Mouse (Mus musculus) embryonic facial prominence, embryonic 14.5 days (tissue): Measurements from ENCODE around the gene Olfr279. TPM values are rescaled to one million over a fixed set of nuclear protein-coding genes. Genes with fewer than 3 reads are reported as not detected.

ENCODE experiments used
- ATAC-seq: fragments of 200-750 bp; cut with Nextera tagmentation; 2 replicates; pipeline ENCODE4 v1.8.0; 2017; ENCODE audit warnings: low read depth, moderate number of reproducible peaks, moderate TSS enrichment
- DNase-seq: peaks from one replicate; pipeline ENCODE4 v3.0.0-alpha.2; 2015; ENCODE audit warnings: low spot score
- H3K27ac ChIP-seq: fragments of 300-500 bp; sonication (generic); replicated peaks from 2 replicates; pipeline ENCODE4 v1.5.1; 2014; ENCODE audit warnings: low read depth, mild to moderate bottlenecking, low read length, moderate library complexity
- H3K27me3 ChIP-seq: fragments of 300-500 bp; sonication (generic); replicated peaks from 2 replicates; pipeline ENCODE4 v1.6.1; 2014; ENCODE audit warnings: low read length; ENCODE audit not compliant: control insufficient read depth, insufficient read depth
- H3K36me3 ChIP-seq: fragments of 300-500 bp; sonication (generic); 2 replicates; pipeline ENCODE4 v1.6.1; 2014; ENCODE audit warnings: low read length, mixed read lengths; ENCODE audit not compliant: control insufficient read depth, insufficient read depth
- H3K4me1 ChIP-seq: fragments of 300-500 bp; sonication (generic); 2 replicates; pipeline ENCODE4 v1.6.1; 2014; ENCODE audit warnings: antibody characterized with exemption, low read length; ENCODE audit not compliant: control insufficient read depth, insufficient read depth
- H3K4me2 ChIP-seq: fragments of 300-500 bp; sonication (generic); 2 replicates; pipeline ENCODE4 v1.6.1; 2014; ENCODE audit warnings: low read depth, mild to moderate bottlenecking, low read length, moderate library complexity, mixed read lengths
- H3K4me3 ChIP-seq: fragments of 300-500 bp; sonication (generic); 2 replicates; pipeline ENCODE4 v1.5.1; 2014; ENCODE audit warnings: low read depth, mild to moderate bottlenecking, low read length
- H3K9ac ChIP-seq: fragments of 300-500 bp; sonication (generic); 2 replicates; pipeline ENCODE4 v1.6.1; 2014; ENCODE audit warnings: low read depth, mild to moderate bottlenecking, low read length, moderate library complexity, mixed read lengths
- H3K9me3 ChIP-seq: fragments of 300-500 bp; sonication (generic); 2 replicates; pipeline ENCODE4 v1.6.1; 2016; ENCODE audit warnings: low read length; ENCODE audit not compliant: control insufficient read depth
- WGBS: fragments of 180-500 bp; shearing (Covaris S2); extraction: QIAGEN DNeasy Blood & Tissue Kit; methylation state at CpG from one replicate; pipeline ENCODE4 v1.1.7; 2014; 5-methylcytosine and 5-hydroxymethylcytosine counted together
- polyA plus RNA-seq: library from polyadenylated mRNA; unstranded; fragments of >200 nt; fragmentation: Nextera tagmentation; extraction: Ambion mirVana; gene quantifications from 2 replicates; pipeline ENCODE4 v1.2.1, GENCODE M21; 2014

The Olfr279 gene
- not detected in 2 replicates for polyA plus RNA-seq

GRCm38 (mm10) chr15:98492102-98492501 lies at the start of gene Olfr279:
Gene Olfr279, plus strand, starts transcription at chr15:98492402.
- WGBS, result 31% methylated on average over 4 of the region's 4 CpGs
- no peak within 1 kb of the TSS for H3K4me3 ChIP-seq
- H3K9ac ChIP-seq, result no peak within 1 kb of the TSS
- no peaks in the 10 kb centered on the region for H3K4me1 ChIP-seq
- no peaks in the 10 kb centered on the region for H3K27me3 ChIP-seq
- H3K36me3 ChIP-seq, result no peaks in the 10 kb centered on the region
- no peak for ATAC-seq
- no peaks in the 10 kb centered on the region for H3K9me3 ChIP-seq
- DNase-seq, result no peak
- H3K4me2 ChIP-seq, result no peak within 1 kb of the TSS
- no peak within 1 kb of the TSS for H3K27ac ChIP-seq

- Histone ChIP-seq H3K36me3 (no peaks in the 10 kb centered on the region), H3K9ac (no peak overlapping the region), H3K4me3 (no peak overlapping the region), H3K27ac (no peak overlapping the region), H3K9me3 (no peaks in the 10 kb centered on the region), H3K27me3 (no peaks in the 10 kb centered on the region), H3K4me1 (no peaks in the 10 kb centered on the region), H3K4me2 (no peak overlapping the region)
- ATAC-seq (no peak), DNase-seq (no peak)
- WGBS, result 81% methylated on average over 3 of the region's 3 CpGs
Measured at GRCm38 (mm10) chr15:98444561-98444960, 47.6 kb upstream of the Olfr279 start.

GRCm38 (mm10) chr15:98448521-98448920 lies 43.7 kb upstream of the Olfr279 start:
- H3K27me3 ChIP-seq, result no peaks in the 10 kb centered on the region
- no peaks in the 10 kb centered on the region for H3K4me1 ChIP-seq
- WGBS, result 57% methylated on average over 4 of the region's 4 CpGs
- H3K9ac ChIP-seq, result no peak overlapping the region
- no peak overlapping the region for H3K4me2 ChIP-seq
- DNase-seq (peak; percentile 3), ATAC-seq (no peak)
- no peaks in the 10 kb centered on the region for H3K36me3 ChIP-seq
- H3K9me3 ChIP-seq, result no peaks in the 10 kb centered on the region
- H3K4me3 ChIP-seq, result no peak overlapping the region
- no peak overlapping the region for H3K27ac ChIP-seq

- Histone ChIP-seq H3K4me1 (no peaks in the 10 kb centered on the region), H3K4me2 (no peak within 1 kb of the TSS), H3K4me3 (no peak within 1 kb of the TSS), H3K9ac (no peak within 1 kb of the TSS), H3K9me3 (no peaks in the 10 kb centered on the region), H3K36me3 (no peaks in the 10 kb centered on the region), H3K27ac (no peak within 1 kb of the TSS), H3K27me3 (no peaks in the 10 kb centered on the region)
- no peak for DNase-seq
- no peak for ATAC-seq
- WGBS, result 88% methylated on average over 7 of the region's 7 CpGs
Measured at GRCm38 (mm10) chr15:98452288-98452687, 39.9 kb upstream of the Olfr279 start, which contains the start of gene Olfr281. Gene Olfr281, plus strand, starts transcription at chr15:98452588.

- Histone ChIP-seq H3K4me2 (no peak within 1 kb of the TSS), H3K27me3 (no peaks in the 10 kb centered on the region), H3K36me3 (no peaks in the 10 kb centered on the region), H3K4me3 (no peak within 1 kb of the TSS), H3K9ac (no peak within 1 kb of the TSS), H3K27ac (no peak within 1 kb of the TSS), H3K9me3 (0 out of 2 replicates have a peak, but pooled peaks cover 3% of the 10 kb centered on the region), H3K4me1 (no peaks in the 10 kb centered on the region)
- ATAC-seq, result no peak
- no peak for DNase-seq
- WGBS, result 87% methylated on average over 4 of the region's 4 CpGs
Measured at GRCm38 (mm10) chr15:98469596-98469995, 22.6 kb upstream of the Olfr279 start, which contains the start of gene OR5BS1P. Gene OR5BS1P, plus strand, starts transcription at chr15:98469896.

- no peak overlapping the region for H3K4me2 ChIP-seq
- no peaks in the 10 kb centered on the region for H3K27me3 ChIP-seq
- no peaks in the 10 kb centered on the region for H3K4me1 ChIP-seq
- no peak overlapping the region for H3K9ac ChIP-seq
- no peak overlapping the region for H3K27ac ChIP-seq
- H3K36me3 ChIP-seq, result no peaks in the 10 kb centered on the region
- ATAC-seq (no peak), DNase-seq (no peak)
- 92% methylated on average over 13 of the region's 13 CpGs for WGBS
- 0 out of 2 replicates have a peak, but pooled peaks cover 3% of the 10 kb centered on the region for H3K9me3 ChIP-seq
- H3K4me3 ChIP-seq, result no peak overlapping the region
Measured at GRCm38 (mm10) chr15:98471539-98471938, 20.7 kb upstream of the Olfr279 start.

- ATAC-seq (no peak), DNase-seq (no peak)
- H3K4me3 ChIP-seq, result no peak overlapping the region
- no peaks in the 10 kb centered on the region for H3K27me3 ChIP-seq
- no peaks in the 10 kb centered on the region for H3K9me3 ChIP-seq
- H3K36me3 ChIP-seq, result no peaks in the 10 kb centered on the region
- no peaks in the 10 kb centered on the region for H3K4me1 ChIP-seq
- no peak overlapping the region for H3K9ac ChIP-seq
- H3K27ac ChIP-seq, result no peak overlapping the region
- 84% methylated on average over 10 of the region's 10 CpGs for WGBS
- no peak overlapping the region for H3K4me2 ChIP-seq
Measured at GRCm38 (mm10) chr15:98474958-98475357, 17.2 kb upstream of the Olfr279 start.

GRCm38 (mm10) chr15:98475382-98475781 lies 16.8 kb upstream of the Olfr279 start:
- Histone ChIP-seq H3K27ac (no peak overlapping the region), H3K4me3 (no peak overlapping the region), H3K36me3 (no peaks in the 10 kb centered on the region), H3K4me2 (no peak overlapping the region), H3K9me3 (no peaks in the 10 kb centered on the region), H3K4me1 (no peaks in the 10 kb centered on the region), H3K27me3 (no peaks in the 10 kb centered on the region), H3K9ac (no peak overlapping the region)
- no peak for ATAC-seq
- WGBS, result 51% methylated on average over 10 of the region's 10 CpGs
- DNase-seq, result no peak

GRCm38 (mm10) chr15:98476281-98476680 lies 15.9 kb upstream of the Olfr279 start:
- H3K27me3 ChIP-seq, result no peaks in the 10 kb centered on the region
- no peaks in the 10 kb centered on the region for H3K36me3 ChIP-seq
- H3K4me3 ChIP-seq, result no peak overlapping the region
- H3K9ac ChIP-seq, result no peak overlapping the region
- H3K4me2 ChIP-seq, result no peak overlapping the region
- DNase-seq (no peak), ATAC-seq (no peak)
- 76% methylated on average over 5 of the region's 5 CpGs for WGBS
- H3K27ac ChIP-seq, result no peak overlapping the region
- H3K4me1 ChIP-seq, result no peaks in the 10 kb centered on the region
- no peaks in the 10 kb centered on the region for H3K9me3 ChIP-seq
